Mouse (Mus musculus): ENCODE data around the gene Eipr1. TPM values are rescaled to one million over a fixed set of nuclear protein-coding genes. Genes with fewer than 3 reads are reported as not detected.
A peak's percentile ranks its signal among the peaks of the same experiment; 100 is the strongest.
"Not testable (repeated sequence)": the region's sequence is repeated elsewhere in the genome, so short reads cannot be mapped to it uniquely, and the experiment has no call there.

Gene Eipr1
- 10 to 100 TPM; 27.4 to 36.6 (median 33.7) TPM for polyA plus RNA-seq (2017; shearing (Covaris generic))

DNA sequence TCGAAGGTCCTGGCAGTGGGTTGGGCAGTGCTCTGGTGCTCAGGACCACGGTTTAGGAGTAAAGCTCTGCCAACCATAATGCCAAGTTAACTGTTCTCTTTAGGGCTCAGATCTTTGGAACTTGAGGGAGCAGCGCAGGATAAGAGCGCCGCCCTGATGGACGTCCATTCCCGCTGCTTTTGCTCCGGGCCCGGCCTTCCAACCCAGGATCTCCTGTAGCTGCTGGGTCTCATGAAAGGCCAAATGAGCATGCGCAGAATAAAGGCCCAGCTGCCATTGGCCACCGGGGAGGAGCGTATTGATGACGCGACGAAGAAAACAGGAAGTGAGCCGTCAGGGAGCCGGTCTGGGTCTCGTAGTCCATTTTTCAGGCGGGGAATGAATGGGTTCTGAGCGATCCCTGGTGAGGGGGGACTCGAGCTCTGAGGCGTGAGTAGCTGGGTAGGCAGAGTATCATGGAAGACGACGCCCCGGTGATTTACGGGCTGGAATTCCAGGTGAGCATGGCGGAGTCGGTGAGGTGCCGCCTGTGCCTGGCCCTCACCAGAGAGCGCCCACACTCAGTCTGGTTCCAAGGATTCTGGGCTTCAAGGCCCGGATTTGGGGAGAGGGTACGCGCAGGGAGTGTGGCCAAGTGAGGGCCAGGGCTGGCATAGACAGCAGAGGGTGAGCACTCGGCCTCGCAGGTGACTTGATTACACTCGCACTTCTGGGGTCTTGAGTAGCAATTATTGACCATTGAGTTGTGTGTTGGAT, at the start of gene Eipr1:
TSS of gene Eipr1 (plus strand) at position 296 of the 756 bp plus-strand sequence.
- peak; percentile 87 for ATAC-seq

GRCm38 (mm10) chr12:28704381-28704780, 47.2 kb upstream of the Eipr1 start:
- ATAC-seq = no peak

DNA sequence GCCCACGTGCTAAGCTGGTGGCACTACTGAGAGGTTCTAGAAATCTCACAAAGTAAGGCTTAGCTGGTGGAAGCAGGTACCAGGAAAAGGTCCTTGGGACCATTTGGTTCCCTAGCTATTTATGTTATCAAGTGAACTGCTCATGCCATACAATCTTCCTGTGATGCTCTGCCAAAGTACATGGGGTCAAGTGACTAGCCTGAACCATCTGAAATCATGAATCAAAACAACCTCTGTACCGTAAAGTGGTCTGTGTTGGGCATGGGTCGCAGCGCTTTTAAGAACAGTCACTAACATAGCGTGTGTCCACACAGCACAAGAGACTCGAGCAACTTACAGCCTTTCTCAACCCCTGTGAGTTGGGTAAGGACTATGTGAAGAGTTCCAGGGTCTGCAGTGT, 46.4 kb upstream of the Eipr1 start:
- no peak for ATAC-seq

DNA sequence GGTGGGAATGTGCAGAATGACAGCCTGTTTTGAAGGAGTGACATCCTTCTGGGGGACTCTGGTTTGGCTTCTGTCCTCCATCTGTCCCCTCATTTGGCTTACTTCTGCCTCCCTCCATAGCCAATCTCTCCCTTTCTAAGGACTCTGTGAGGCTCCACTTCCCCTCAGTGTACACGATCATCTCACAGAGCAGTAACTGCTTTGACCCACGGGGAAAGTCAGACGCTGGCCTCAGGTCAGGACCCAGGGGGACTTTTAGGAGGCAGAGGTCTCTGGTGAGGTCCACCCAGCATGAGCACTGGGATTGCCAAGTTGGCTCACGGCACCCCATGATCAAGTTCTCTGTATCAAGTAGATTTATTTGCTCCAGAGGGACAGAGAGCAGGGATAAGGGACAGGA, 43.4 kb upstream of the Eipr1 start:
- no peak for ATAC-seq

GRCm38 (mm10) chr12:28710566-28711185, 40.9 kb upstream of the Eipr1 start:
- no peak for ATAC-seq

DNA sequence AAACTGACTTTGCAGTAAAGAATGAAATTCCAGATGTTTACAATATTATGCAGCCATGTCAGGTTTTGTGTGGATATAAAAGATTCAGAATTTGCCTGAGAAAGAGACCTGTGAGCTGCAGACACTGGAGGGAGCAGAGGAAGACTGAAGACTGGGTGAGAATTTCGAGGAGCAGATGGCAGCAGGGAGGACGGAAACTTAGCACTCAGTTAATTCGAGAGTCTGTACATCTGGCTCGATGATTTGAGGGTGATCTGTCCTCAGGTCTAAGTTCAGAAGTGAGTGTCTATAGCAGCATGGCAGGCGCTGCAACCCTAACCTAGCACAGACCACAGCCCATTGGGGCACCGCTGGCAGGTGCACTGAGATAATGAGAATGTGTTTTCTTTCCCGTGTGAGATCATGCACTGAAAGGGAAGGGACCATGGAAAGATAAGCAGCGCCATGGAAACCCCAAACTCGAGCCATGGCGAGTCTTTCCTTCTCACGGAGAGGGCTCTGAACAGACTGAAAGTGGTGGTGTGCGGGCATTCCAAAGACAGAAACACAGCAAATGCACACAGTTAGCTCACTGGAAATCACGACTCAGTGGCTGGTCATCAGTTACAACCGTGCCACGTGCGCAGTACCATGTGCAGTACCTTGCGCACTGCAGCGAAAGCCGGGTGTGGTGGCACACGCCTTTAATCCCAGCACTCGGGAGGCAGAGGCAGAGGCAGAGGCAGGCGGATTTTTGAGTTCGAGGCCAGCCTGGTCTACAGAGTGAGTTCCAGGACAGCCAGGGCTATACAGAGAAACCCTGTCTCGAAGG, 36.6 kb upstream of the Eipr1 start:
- no peak for ATAC-seq

- ATAC-seq = no peak
These were observed 34.5 kb upstream of the Eipr1 start for GRCm38 (mm10) chr12:28717066-28717465.

- ATAC-seq = no peak
These were observed 33.5 kb upstream of the Eipr1 start for GRCm38 (mm10) chr12:28718106-28718505.

DNA sequence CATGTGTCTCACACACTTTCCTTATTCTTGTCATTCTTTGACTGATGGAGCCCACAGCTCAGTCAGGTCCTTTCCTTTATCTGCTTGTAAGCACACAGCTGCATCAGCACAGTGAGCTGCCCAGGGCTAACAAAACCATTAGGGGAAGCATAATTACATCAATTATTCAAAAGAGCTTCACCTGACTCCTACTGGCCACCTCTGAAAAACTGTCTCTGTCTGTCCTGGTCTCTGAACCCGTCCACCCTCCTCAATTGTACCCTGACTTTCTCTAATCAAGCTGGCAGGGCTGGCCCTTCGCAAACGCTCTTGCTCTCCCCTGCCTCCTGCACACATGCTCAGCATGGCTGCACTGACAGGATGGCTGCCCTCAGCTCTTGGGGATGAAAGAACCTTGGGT, 27.2 kb upstream of the Eipr1 start:
- no peak for ATAC-seq

- peak; percentile 70 for ATAC-seq
These were observed 25.4 kb upstream of the Eipr1 start for GRCm38 (mm10) chr12:28726204-28726603.

GRCm38 (mm10) chr12:28727061-28727460, 24.5 kb upstream of the Eipr1 start:
- peak; percentile 47 for ATAC-seq

DNA sequence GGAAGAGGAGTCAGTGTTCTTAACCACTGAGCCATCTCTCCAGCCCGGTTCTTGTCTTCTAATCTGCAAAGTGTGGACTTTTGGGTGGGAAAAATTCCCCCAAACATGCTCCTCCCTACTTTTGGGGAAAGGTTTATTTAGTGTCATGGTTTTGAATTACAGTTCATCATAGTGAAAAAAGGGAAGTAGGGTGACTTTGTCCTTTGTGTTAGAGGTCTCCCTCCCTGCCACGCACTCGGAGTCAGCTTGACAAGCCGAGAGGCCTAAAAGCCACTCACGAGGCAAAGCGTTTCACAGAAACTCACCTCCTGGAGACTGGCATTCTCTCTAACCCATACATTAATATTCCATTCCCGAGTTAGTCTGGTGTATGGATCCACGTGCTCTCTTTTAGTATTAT, 19.0 kb upstream of the Eipr1 start:
- no peak for ATAC-seq

DNA sequence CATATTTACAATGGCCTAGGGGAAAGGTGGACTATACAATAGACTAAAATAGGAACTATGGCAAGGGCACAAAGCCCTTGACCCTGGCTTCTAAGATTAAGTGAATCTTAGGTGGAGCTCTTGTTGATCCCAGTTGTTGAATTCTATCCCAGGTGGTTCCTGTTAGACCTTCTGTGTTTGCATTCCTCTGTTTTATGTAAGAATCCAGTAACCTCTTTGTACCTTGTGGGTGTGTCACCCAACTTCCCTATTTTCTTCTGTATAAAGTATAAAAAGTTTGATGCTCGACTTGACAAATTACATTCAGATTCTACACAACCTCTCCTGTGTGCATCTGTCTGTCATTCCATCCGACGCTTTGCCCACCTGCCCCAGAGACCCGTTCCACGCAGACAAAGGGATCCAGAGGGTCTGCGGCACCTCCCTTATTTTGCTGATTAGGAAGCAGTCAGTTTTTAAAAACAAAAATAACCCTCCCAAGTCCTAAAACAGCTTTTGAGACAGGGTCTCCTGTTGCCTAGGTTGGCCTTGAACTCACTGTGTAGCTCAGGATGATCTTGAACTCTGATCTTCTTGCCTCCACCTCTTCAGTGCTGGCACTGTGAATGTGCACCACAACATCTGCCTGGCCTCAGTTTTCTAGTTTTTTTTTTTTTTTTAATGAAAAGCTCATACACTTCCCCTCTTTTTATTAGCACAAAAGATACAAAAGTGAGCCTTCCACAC, 17.9 kb upstream of the Eipr1 start:
- not testable (repeated sequence) for ATAC-seq

DNA sequence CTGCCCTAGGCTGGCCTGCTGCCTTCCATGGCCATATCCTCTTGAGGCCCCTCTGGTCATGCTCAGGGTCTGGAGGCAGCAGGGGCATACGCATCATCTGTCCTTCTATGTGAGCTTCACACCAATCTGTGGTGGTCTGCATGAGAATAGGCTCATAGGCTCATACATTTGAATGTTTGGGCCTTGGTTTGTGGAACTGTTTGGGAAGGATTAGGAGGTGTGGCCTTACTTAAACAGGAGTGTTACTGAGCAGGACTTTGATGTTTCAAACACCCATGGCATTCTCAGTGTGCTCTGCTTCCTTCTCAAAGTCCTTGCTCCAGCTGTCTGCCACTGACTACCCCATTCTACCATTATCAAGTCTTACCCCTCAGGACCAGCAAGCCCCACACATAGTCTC, 17.3 kb upstream of the Eipr1 start:
- no peak for ATAC-seq

- no peak for ATAC-seq
These were observed 16.3 kb upstream of the Eipr1 start for GRCm38 (mm10) chr12:28735293-28735692.

DNA sequence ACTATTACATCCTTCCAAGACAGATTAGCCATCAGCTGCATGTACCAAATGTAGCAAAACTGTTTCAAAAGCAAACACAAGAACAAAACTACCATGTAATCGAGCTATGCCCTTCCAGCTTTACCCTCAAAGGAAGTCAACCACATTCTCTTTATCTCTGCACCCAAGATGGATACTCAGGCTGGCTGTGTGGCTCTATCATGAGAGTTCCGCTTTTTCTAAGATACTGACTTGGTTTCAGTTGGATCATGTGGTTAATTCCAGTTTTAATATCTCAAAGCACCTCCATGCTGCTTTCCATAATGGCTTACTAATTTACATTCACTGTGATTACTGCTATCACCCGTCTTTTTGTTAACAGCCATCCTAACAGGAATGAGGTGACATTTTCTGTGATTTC, 8.3 kb upstream of the Eipr1 start:
- ATAC-seq = no peak

GRCm38 (mm10) chr12:28750021-28750633, 1.5 kb upstream of the Eipr1 start, which contains the start of gene Trappc12:
Gene Trappc12 (minus strand): TSS chr12:28750472.
- peak; percentile 78 for ATAC-seq

- ATAC-seq = no peak
These were observed 727 bp upstream of the Eipr1 start for GRCm38 (mm10) chr12:28750876-28751275.

GRCm38 (mm10) chr12:28756019-28756418, 4.4 kb downstream of the Eipr1 start:
- ATAC-seq = no peak

GRCm38 (mm10) chr12:28769953-28770352, 18.4 kb downstream of the Eipr1 start:
- ATAC-seq = no peak

GRCm38 (mm10) chr12:28773815-28774214, 22.2 kb downstream of the Eipr1 start:
- no peak for ATAC-seq

DNA sequence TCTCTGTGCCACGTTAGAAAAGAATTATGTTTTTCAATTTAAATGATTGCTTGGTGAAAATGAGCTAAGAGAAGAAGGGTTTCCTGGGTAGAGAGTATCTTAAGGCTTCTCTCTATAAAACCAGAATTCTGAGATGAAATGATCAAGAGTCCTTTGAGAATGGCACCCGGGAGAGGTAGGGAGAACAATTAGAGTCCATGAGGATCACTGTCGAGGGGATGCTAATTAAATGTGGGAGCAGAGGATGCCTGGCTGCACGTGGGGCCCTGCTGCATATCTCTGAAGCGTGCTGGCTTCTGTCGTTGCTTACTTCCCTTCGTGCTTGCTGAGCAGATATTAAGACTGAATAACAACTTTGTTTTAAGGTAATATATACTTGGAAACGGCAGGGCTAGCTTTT, 23.5 kb downstream of the Eipr1 start:
- ATAC-seq = no peak

Data from inflammation-experienced regulatory T-cells, adult 6 months (primary cell).